Mouse (Mus musculus) midbrain, embryonic 10.5 days (tissue): ENCODE measurements around the gene Kat2a. TPM values are rescaled to one million over a fixed set of nuclear protein-coding genes. Genes with fewer than 3 reads are reported as not detected.

Experiments used
- DNase-seq: peaks from one replicate; pipeline ENCODE4 v3.0.0-alpha.2; 2017; ENCODE audit warnings: low spot score
- H3K27ac ChIP-seq: fragments of 300-500 bp; sonication (generic); replicated peaks from 2 replicates; pipeline ENCODE4 v1.5.1; 2016; ENCODE audit warnings: mild to moderate bottlenecking
- H3K27me3 ChIP-seq: fragments of 300-500 bp; sonication (generic); 2 replicates; pipeline ENCODE4 v1.6.1; 2016; ENCODE audit warnings: low read depth, mild to moderate bottlenecking; ENCODE audit not compliant: poor library complexity, severe bottlenecking
- H3K36me3 ChIP-seq: fragments of 300-500 bp; sonication (generic); 2 replicates; pipeline ENCODE4 v1.6.1; 2016; ENCODE audit warnings: mild to moderate bottlenecking, moderate library complexity
- H3K4me1 ChIP-seq: fragments of 300-500 bp; sonication (generic); 2 replicates; pipeline ENCODE4 v1.6.1; 2016
- H3K4me3 ChIP-seq: fragments of 300-500 bp; sonication (generic); 2 replicates; pipeline ENCODE4 v1.5.1; 2016; ENCODE audit warnings: mild to moderate bottlenecking, moderate library complexity
- H3K9me3 ChIP-seq: fragments of 300-500 bp; sonication (generic); replicated peaks from 2 replicates; pipeline ENCODE4 v1.6.1; 2016; ENCODE audit warnings: mild to moderate bottlenecking
- WGBS: fragments of 180-500 bp; shearing (Covaris S2); methylation state at CpG from one replicate; pipeline ENCODE4 v1.1.7; 2016; 5-methylcytosine and 5-hydroxymethylcytosine counted together
- polyA plus RNA-seq: library from polyadenylated mRNA; unstranded; fragments of >200 nt; fragmentation: Nextera tagmentation; extraction: Ambion mirVana; gene quantifications from 2 replicates; pipeline ENCODE4 v1.2.1, GENCODE M21; 2016

Gene Kat2a
- polyA plus RNA-seq, 1 experiment from 2014 or later, result 72.2 TPM

DNA sequence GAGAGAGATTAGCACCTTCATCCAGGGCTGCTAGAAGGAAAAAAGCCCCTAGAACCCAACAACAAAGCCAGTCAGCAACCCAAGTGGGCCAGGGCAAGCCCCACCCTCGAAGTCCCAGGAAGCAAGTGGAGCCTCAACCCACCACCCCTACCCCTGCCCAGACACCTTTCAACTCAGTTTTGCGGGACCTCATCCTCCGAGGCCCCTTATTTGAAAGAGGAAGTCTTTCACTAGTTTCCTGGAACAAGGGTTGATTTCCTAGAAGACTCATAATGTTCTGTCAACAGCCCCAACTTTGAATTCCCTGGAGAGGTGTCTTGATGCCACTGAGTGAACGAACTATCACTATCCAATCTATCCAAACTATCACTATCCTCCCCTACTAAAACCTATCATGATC is 17.7 kb upstream of the Kat2a start:
- DNase-seq, result no peak
- WGBS, result 87% methylated on average over 4 of the region's 4 CpGs
- no peaks in the 10 kb centered on the region for H3K9me3 ChIP-seq
- H3K27me3 ChIP-seq, result no peaks in the 10 kb centered on the region
- no peaks in the 10 kb centered on the region for H3K4me1 ChIP-seq
- no peak overlapping the region for H3K4me3 ChIP-seq
- peaks cover 57% of the 10 kb centered on the region for H3K36me3 ChIP-seq
- H3K27ac ChIP-seq, result no peak overlapping the region

DNA sequence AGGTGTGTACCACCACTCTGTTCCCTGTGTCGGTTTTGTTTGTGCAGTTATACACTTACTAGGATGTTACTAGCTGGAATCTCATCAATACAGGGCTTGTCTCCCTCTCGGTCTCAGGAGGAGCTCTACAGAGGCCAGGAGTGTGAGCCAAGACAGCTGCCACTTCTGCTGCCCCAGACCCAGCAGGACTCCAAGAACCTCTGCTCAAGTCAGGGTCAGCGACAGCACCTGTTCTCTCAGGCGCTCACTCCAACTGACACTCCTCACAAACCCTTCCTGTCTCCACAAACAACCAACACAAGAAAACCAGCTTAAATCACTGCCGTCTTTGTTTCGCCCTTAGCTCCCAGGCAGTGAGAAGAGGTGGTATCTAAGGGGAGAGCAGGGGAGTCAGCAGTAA is 16.3 kb upstream of the Kat2a start:
- no peak overlapping the region for H3K27ac ChIP-seq
- WGBS, result 87% methylated on average over 6 of the region's 6 CpGs
- no peak overlapping the region for H3K4me3 ChIP-seq
- peaks cover 3% of the 10 kb centered on the region; the same call in 1 of the 2 replicates for H3K4me1 ChIP-seq
- no peaks in the 10 kb centered on the region for H3K9me3 ChIP-seq
- no peak for DNase-seq
- H3K27me3 ChIP-seq, result no peaks in the 10 kb centered on the region
- peaks cover 51% of the 10 kb centered on the region for H3K36me3 ChIP-seq

DNA sequence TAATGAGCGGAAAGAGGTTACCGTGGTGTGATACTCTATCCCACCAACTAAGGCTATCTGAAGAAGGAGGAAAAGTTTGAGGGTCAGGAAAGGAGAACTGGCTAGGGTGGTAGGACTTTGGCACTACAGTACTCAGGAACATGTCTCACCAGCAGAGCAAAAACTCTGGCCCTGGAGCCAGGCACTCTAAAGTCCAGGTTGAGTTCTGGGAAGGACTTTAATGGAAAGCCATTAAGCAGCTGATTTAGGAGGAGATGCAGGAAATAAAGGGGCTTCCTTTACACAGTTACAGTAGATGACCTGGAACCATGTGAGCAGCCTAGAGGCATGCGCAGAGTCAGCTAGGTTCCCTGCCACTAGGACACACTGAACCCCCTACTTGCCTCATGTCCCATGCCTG is 14.9 kb upstream of the Kat2a start:
- no peaks in the 10 kb centered on the region for H3K27me3 ChIP-seq
- peaks cover 38% of the 10 kb centered on the region for H3K36me3 ChIP-seq
- 99% methylated on average over 3 of the region's 3 CpGs for WGBS
- no peak overlapping the region for H3K27ac ChIP-seq
- no peaks in the 10 kb centered on the region for H3K9me3 ChIP-seq
- no peak overlapping the region for H3K4me3 ChIP-seq
- peaks cover 9% of the 10 kb centered on the region for H3K4me1 ChIP-seq
- DNase-seq, result no peak

DNA sequence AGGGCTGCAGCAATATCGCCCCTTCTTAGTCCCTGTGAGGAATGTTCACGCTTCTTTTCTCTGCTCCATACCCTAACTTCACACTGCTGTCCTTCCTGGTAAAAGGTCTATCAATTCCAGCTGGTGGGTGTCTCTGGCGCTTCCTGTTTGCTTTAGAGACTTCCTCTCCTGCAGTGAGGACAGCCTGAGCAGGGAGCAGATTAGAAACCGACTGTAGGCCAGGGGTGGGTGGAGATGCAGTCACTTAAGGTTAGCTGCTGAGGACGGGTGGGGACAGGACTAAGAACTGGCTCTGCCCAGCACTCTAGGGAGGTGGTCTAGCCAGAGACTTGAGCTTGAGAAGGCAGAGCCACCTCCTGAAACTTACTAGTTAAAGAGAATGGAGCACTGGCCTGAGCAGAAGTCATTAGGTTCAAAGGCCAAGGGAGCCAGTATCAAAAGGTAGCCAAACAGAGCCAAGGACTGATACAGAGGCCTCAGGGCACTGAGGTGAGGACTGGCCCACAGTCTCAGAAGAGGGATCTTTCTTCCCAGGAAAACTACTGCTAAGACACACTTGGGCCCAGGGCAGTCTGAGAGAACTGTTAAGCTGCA is 12.8 kb upstream of the Kat2a start:
- Histone ChIP-seq H3K27me3 (no peaks in the 10 kb centered on the region), H3K36me3 (peaks cover 32% of the 10 kb centered on the region), H3K9me3 (no peaks in the 10 kb centered on the region), H3K4me1 (peaks cover 27% of the 10 kb centered on the region), H3K4me3 (no peak overlapping the region), H3K27ac (0 out of 2 replicates have a peak overlapping the region, but pooled peaks have one; percentile 18)
- WGBS, result 61% methylated on average over 5 of the region's 5 CpGs
- DNase-seq, result no peak

DNA sequence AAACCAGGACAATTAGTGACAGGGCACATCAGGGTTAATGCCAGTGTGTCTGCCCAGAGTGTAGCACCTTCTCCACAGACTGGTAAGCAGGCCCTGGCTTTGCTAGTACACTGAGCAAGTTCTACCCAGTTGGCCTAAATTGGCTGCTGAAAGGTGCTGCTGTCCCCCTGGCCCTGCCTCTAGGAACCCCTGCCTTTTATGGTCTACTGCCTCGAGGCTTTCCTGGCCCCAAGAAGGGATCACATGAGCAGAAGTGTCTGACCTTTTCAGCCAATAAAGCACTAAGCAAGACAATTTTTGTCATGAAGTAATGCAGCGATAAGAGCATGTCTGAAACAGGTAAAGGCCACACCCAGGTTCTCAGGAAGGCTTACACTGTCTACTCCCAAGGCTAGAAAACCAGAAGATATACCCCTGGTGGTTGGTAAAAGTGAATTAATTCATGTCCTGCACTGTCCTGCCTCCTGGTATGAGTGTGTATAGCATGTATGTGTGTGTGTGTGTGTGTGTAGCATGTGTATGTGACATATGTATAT is 10.3 kb upstream of the Kat2a start:
- 65% methylated on average over 2 of the region's 2 CpGs for WGBS
- Histone ChIP-seq H3K27ac (no peak overlapping the region), H3K36me3 (peaks cover 33% of the 10 kb centered on the region), H3K4me3 (no peak overlapping the region), H3K4me1 (peaks cover 27% of the 10 kb centered on the region), H3K9me3 (no peaks in the 10 kb centered on the region), H3K27me3 (no peaks in the 10 kb centered on the region)
- no peak for DNase-seq

DNA sequence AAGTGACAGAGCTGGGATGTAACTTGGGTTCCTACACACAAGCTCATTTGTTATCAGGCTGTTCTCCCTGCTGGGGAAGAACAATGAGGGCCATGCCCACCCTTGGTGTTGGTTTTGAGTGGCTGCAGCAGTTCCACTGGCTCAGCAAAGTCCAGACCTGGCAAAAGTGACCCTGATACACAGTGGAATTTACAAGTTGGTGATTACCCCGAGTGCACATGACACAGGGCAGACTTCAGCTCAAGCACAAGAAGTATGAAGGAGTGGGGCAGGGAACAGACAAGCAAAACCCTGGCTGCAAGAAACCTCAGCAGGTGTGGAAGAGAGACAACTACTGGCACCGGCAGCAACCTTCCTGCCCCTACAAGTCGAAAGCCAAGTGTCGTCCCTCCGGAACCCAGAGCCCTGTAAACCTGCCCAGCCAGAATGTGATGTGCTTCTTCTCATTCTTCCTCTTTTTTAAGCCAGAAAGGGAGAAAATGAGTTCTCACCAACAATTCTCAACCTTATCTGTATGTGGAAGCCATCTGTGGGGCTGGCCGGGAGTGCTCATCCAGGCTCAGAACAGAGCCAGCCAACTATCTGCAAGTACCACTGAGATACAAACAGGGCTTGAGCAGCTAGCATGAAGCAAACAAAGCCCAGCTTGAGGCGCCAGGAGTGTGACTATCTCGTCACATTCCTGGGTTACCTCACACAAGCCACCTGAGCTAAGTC is 9.7 kb upstream of the Kat2a start:
- no peaks in the 10 kb centered on the region for H3K9me3 ChIP-seq
- H3K4me1 ChIP-seq, result peaks cover 27% of the 10 kb centered on the region
- H3K4me3 ChIP-seq, result no peak overlapping the region
- no peaks in the 10 kb centered on the region for H3K27me3 ChIP-seq
- DNase-seq, result no peak
- peaks cover 35% of the 10 kb centered on the region for H3K36me3 ChIP-seq
- peak overlapping the region; percentile 6; the same call in 1 of the 2 replicates for H3K27ac ChIP-seq
- 71% methylated on average over 8 of the region's 8 CpGs for WGBS

DNA sequence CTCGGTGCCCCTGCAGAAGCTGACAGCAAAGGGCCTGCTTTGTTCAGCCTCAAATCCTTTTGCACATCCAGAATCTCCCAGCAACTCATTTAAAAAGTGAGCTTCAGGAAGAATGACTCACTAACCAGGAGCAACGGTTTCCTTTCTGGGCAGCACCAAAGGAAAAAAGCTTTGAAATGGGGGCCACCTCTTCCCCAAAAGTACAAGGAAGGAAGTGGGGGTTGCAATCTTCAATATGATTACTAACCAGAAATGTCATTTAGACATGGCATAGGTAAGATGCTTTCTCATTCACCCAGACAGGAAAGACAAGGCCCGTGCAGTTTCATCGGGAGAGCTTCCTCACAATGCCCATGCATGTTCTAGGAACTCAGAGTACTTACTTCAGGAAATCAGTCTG is 9.0 kb upstream of the Kat2a start:
- Histone ChIP-seq H3K4me3 (no peak overlapping the region), H3K27ac (peak overlapping the region; percentile 35), H3K27me3 (no peaks in the 10 kb centered on the region), H3K4me1 (peaks cover 27% of the 10 kb centered on the region), H3K36me3 (peaks cover 41% of the 10 kb centered on the region), H3K9me3 (no peaks in the 10 kb centered on the region)
- 71% methylated on average over 4 of the region's 4 CpGs for WGBS
- DNase-seq, result no peak

DNA sequence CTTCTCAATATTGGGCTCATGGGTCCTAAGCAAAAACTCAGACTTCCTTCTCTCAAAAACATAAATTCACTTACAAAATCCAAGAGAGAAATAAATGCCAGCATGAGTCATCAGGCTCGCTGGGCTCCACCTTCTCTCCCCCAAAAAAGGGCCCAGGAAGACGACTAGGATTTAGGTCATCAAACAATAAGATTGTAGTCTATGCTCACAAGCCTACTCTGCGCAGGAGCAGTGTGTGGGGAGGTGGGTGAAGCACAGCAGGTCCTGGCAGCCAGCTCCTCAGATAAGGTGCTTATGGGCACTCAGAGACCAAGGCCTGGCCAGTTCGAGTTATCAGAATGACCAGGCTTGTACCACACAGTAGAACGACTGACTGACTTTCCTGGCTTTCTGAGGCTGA is 8.1 kb upstream of the Kat2a start:
- no peaks in the 10 kb centered on the region for H3K9me3 ChIP-seq
- H3K4me1 ChIP-seq, result peaks cover 30% of the 10 kb centered on the region
- DNase-seq, result no peak
- H3K27ac ChIP-seq, result peak overlapping the region; percentile 35; the same call in 1 of the 2 replicates
- no peaks in the 10 kb centered on the region for H3K27me3 ChIP-seq
- 83% methylated on average over 5 of the region's 5 CpGs for WGBS
- H3K36me3 ChIP-seq, result peaks cover 50% of the 10 kb centered on the region
- H3K4me3 ChIP-seq, result no peak overlapping the region

DNA sequence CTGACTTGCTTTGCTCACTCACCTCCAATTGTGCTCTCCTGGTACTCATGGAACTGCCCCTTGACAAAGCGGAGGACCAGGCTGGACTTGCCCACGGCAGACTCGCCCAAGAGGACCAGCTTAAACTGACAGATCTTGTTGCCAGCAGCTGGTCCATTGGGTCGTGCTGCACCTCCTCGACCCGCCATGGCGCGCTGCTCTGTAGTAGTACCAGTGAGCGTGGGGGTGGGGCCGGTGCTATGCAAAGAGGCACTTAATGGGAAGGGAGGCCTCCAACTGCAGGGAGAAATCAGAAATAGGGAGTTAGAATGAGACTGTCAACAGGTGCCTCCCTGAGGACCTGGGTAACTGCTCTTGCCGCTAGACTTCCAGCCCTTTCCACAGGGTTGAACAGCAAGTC is 7.6 kb upstream of the Kat2a start:
- H3K4me1 ChIP-seq, result peaks cover 34% of the 10 kb centered on the region
- 89% methylated on average over 11 of the region's 11 CpGs for WGBS
- H3K27ac ChIP-seq, result no peak overlapping the region
- no peak for DNase-seq
- no peaks in the 10 kb centered on the region for H3K27me3 ChIP-seq
- peaks cover 53% of the 10 kb centered on the region for H3K36me3 ChIP-seq
- no peak overlapping the region for H3K4me3 ChIP-seq
- H3K9me3 ChIP-seq, result no peaks in the 10 kb centered on the region

DNA sequence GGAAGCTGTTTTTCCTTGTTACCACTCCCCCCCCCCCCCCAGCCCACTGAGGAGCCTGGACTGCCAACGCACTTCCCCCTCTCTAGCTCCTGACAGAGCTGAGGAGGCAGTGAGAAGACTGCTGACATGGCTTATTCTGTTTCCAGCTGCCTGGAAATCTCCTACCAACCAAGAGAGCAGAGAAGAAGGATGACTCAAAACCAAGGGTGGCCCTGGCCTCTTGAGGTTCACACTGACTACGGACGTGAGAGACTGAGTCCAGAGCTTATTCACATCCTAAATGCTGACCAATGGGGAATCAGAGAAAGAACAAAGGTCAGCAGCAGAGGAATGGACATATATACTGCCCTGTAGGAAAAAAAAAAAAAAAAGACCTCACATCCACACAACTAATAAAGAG is 7.0 kb upstream of the Kat2a start:
- DNase-seq, result no peak
- Histone ChIP-seq H3K4me3 (no peak overlapping the region), H3K4me1 (peaks cover 37% of the 10 kb centered on the region), H3K27me3 (no peaks in the 10 kb centered on the region), H3K27ac (no peak overlapping the region), H3K36me3 (peaks cover 54% of the 10 kb centered on the region), H3K9me3 (no peaks in the 10 kb centered on the region)
- 89% methylated on average over 3 of the region's 3 CpGs for WGBS

DNA sequence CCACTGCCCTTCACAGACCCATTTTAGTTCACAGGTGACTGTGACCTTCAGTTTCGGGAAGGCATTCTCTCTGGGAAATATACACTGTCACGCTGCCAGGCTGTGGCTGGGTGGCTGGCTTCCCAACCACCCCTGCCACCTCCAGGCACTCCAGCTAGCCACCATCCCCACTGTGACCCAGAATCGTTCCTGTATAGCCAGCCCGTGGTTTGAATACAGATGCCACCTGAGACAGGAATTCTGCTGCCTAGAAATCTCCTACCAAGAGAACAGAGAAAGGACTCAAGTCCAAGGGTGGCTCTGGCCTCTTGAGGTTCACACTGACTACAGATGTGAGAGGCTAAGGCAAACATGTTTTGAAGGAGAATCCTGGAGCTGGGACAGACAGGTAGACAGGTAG is 6.6 kb upstream of the Kat2a start:
- Histone ChIP-seq H3K4me1 (peaks cover 41% of the 10 kb centered on the region), H3K27ac (no peak overlapping the region), H3K36me3 (peaks cover 54% of the 10 kb centered on the region), H3K27me3 (no peaks in the 10 kb centered on the region), H3K4me3 (no peak overlapping the region), H3K9me3 (no peaks in the 10 kb centered on the region)
- WGBS, result 95% methylated on average over 4 of the region's 4 CpGs
- DNase-seq, result no peak

DNA sequence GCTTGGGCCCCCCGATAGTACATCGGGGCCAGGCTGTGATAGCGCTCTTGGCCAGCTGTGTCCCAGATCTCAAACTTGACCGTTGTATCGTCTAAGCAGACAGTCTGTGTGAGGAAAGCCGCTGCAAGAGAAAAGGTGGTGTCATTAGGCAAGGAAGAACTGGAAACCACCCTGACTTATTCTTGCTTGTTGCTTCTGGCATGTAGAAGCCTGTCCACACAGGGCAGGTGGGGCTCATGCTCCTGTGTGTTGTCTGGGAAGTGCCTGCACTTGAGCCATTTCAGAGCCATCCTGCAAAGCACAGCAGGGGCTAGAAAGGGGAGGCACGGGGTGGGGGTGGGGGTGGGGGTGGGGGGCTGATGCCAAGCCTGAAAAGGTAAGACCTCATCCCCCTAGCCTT is 6.2 kb upstream of the Kat2a start:
- no peaks in the 10 kb centered on the region for H3K9me3 ChIP-seq
- H3K27ac ChIP-seq, result no peak overlapping the region
- H3K27me3 ChIP-seq, result no peaks in the 10 kb centered on the region
- WGBS, result 94% methylated on average over 7 of the region's 7 CpGs
- H3K36me3 ChIP-seq, result peaks cover 54% of the 10 kb centered on the region
- no peak for DNase-seq
- peaks cover 45% of the 10 kb centered on the region for H3K4me1 ChIP-seq
- H3K4me3 ChIP-seq, result no peak overlapping the region

DNA sequence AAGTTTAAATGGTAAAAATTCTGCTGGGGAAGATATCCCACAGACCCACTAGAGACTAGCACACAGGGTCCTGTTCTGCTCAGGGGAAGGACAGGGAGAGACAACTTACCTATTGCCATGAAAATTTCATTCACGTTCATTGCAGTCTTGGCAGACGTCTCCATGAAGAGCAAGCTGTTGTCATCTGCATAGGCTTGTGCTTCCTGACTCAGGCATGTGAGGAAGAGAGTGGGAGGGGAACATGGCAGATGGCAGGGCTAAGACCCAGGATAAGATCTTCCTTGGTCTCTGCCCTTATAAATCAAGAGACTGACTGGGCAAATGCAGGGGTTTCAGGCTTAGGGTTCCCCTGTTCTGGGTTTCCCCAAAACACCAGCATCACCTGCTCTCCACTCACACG is 4.4 kb upstream of the Kat2a start:
- Histone ChIP-seq H3K4me3 (no peak overlapping the region), H3K4me1 (peaks cover 52% of the 10 kb centered on the region), H3K27me3 (no peaks in the 10 kb centered on the region), H3K9me3 (no peaks in the 10 kb centered on the region), H3K36me3 (peaks cover 54% of the 10 kb centered on the region), H3K27ac (no peak overlapping the region)
- 89% methylated on average over 3 of the region's 3 CpGs for WGBS
- no peak for DNase-seq
